Mouse (Mus musculus) mouse trophoblast stem cell (cell line): ENCODE data around the gene Hecw2.

Experiments used
- in situ Hi-C, 2 experiments: fragments of 300-500 bp; cut with MseI, MboI; formaldehyde crosslinking; loops; 2 replicates in 1 of 2; 3 replicates in 1 of 2; pipeline ENCODE4 v1.15.1; 2025

Hecw2 gene

DNA sequence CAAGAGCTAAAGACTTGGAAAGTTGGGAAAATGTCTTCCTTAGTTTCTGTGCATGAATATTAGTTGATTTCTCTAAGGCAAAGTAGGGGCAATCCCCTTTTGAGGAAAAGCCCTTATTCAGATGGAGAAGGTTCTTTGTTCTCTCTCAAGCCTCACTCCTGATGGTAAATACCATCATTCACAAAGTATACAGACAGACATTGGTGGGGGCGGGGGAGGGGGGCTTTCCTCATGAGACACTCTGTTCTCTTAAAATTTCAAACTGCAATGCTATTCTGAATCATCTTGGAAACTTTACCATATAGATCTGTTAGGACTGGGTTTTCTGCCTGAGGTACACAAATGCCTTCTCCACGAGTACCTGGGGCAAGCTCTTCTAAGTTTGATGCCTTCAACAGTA lies 355.6 kb downstream of the Hecw2 start:
- in situ Hi-C loops = no loop called here

DNA sequence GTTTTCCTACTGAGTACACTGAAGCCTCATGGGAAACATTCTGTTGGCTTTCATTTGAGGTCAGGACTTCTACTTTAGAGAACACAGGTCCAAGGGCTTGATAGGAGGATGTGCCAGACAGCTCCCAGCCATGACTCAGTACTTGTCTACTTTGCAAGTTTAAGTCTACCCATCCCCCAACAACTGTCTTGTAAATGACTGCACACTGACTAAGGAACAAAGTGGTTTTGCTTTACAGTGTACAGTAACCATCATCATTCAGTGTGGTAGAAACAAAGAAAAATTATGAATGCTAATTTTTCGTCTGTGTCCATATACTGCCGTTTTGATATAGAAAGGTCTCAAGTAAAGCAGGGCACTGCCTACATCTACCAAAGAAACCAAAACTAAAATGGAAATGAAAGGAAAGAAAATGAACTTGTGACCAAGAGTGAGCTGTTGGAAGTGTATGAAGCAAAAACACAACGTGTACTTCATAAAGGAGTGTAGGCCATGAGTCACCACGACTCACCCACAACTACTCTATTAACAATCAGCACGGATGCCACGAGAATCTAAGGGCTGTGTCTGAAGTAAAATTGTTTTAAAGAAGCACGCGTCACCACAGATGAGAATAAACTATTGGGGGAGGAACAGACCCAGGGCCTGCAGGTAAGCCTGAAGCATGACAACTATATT lies 356.6 kb downstream of the Hecw2 start:
- in situ Hi-C loops = no loop called here

DNA sequence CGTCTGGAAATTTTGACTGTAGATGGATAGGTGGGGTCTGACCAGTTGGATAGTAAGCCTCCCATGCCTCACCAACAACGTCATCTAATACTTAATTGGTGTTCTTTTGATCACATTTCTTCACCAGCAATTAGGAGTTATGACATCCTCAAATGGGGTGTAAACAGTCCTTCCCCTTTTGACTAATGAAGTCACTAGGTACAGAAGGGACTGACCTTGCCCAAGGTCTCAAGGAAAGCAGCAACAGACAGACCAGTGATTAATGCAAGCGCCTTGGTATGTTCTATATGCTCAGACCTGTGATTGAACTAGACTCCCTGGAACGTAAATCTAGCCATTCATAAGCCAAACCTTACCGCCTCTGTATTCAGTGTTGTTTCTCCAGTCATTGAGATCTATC lies 364.7 kb downstream of the Hecw2 start:
- in situ Hi-C loops = no loop called here

DNA sequence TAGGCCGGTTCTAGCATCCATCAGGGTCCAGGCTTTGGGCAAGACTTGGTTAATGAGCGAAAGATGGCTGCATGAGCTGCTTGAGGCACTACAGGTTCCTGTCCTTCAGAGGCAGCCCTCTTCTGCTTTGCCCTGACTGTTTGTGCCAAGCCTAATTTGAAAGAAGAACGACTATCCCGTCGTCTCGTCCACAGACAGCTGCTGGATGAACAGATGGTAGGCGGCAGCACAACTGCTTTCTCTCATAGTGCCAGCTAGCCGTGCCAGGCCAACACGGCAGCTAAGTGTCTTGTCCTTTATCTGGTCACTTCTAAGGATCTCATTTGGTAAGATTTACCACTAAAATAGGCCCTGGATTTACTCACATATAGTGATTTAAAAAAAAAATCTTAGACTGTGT lies 365.9 kb downstream of the Hecw2 start:
- in situ Hi-C loops = no loop called here

DNA sequence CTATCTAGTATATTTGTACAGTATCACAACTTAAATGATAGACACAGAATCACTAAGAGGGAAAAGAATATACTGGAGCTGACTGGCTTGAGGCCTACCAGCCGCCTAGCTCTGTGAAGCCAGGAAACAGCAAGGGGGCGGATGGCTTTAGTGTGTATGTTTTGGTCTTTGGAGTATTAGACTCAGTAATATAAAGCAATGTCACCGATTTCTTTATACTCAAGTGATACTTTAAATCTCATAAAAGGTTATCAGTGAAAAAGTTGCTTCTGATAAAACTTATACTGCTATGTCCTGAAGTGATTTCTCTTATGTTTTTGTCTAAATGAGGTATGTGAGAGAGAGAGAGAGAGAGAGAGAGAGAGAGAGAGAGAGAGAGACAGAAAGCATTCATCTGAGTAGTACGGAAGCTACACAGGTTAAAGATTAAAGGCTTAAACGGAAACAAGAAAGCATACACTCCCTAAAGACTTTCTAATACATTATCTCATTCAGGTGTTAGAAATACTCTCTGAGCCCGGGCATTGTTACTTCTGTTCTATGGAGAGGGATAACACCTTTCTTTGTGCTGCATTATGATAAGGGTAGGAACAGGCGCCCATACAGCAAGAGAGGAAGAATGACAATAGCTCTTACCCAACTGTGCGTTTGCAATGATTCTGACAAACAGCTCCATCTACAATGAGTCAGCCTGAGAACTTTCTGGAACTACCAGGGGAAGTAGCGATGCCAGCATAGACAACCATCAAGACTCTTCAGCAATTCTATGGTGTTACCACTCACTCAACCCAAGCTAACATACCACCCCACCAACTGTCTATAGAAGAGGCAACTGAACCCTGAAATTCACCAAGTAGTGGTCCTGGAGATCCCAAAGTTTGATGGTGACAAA lies 370.3 kb downstream of the Hecw2 start:
- in situ Hi-C loops = no loop called here

DNA sequence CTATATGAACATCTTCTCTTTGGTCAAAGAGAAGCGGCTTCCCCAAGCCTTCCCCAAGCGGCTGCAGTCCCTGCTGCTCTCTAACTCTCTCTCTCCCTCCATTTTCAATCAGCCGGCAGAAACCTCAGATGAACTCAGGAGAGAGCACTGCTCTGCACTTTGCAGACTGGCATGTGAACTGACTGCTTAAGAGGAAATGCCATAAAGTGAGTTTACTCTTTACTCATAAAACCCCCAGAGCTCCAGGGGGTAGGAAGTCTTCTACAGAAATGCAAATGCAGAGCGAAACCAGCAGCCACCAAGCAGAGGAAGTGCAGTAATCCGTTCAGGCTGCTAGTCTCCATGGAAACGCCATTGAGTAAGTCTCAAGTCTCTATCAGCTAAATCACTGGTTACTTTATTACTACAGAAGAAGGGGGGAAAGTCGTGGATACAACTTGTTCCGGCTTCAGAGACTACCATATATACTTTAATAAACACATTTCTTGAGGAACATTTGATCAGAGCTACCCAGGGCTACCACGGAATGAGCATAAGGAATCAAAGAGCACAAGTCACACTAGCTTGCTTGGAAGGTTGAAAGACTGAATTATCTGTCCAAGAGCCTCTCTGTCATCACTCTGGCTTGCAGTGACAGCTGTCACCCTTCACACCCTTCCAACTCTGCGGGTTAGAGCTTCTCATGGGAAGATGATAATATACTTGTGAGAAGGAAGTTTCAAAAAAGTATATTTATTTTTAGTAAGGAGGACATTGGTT lies 371.1 kb downstream of the Hecw2 start:
- in situ Hi-C loops = no loop called here

DNA sequence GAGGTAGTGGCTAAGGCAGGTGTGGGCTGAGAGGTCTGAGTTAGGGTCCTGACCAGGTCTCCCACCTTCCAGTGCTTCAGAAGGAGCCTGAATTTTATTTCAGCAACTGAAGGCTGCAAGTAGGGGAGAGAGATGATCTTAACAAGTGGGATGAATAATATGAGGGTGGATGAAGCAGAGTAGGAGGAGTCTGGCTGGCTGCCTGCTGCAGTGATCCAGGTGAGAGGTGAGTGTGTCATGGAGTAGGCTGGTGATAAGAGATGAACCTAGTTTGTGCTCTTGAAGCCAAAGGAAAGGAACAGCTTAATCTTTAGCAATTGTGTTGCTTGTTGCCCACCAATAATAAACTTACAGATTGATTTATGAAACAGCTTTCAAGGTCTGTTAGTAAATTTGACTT lies 373.0 kb downstream of the Hecw2 start:
- in situ Hi-C loops = no loop called here

DNA sequence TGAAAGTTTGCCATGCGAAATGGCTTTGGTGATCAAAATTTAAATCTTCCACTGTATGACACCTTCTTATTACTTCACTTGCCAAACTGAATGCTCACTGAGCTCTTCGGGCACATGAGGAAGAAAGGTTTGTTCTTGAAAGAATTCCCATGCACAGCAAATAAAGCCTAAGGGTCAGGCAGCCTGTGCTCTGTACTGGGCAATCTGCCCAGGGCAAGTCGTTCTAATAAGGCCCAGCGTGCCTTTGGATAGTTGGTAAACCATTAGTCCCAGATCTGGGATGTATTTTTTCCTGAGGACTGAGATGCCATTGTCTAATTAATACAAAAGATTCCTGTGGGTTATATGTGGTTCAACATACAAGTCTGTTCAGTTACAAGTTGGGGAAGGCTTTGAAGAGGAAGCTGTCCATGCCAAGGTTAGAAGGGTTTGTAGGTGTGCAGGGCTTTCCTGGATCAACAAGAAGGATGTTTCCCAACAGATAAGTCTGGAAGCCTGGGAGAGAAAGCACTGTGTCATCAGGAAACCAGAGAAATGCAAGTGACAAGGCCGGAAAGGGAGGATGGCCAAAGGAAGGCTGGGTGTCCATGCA lies 374.8 kb downstream of the Hecw2 start:
- in situ Hi-C loops = no loop called here

DNA sequence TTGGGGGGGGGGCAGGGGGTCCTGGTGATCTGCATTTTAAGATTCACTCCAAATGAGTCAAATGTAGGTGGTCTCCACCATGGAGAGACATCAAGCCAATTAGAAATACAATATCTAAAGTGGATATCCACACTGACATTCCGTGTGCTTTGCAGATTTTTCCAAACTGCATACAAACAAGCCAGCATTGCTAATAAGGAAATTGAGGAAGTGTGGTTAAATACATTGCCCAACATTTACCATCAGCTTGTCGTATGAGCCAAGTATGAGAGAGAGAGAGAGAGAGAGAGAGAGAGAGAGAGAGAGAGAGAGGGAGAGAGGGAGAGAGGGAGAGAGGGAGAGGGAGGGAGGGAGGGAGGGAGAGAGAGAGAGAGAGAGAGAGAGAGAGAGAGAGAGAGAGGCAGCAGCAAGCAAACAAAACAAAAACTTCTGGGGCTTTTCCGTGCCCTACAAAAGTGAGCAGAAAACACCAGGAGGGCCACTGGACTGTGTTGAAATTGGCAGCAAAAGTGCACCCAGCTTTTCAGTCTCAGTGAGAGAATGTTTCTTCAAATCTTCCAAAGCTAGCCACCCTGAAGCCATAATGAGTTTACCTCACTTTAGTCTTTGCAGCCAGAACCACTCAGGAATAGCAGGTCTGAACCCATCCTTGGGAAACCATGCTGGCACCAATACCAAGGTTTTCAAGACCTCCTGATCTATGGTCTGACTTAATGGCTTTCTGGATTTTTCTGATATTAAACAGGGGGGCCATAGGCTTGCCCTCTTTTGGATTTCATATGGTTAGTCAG lies 376.7 kb downstream of the Hecw2 start:
- in situ Hi-C loops = no loop called here

DNA sequence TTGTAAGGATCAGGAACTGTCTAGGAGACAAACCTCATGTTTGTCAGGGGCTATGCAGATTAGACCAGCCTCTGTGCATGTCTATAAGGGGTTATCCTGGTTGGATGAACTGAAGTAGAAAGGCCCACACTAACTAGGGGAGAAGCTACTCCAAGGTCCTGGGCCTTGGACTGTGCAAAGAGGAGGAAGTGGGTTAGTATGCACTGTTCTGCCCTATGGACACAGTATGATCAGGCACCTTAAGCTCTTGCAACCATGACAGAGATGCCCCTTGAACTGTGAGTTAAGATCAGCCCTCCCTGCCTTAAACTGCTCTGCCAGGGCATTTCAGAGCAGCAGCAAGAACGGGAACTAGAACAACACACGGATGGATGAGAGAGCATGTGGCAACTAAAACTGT lies 378.6 kb downstream of the Hecw2 start:
- in situ Hi-C loops = no loop called here

DNA sequence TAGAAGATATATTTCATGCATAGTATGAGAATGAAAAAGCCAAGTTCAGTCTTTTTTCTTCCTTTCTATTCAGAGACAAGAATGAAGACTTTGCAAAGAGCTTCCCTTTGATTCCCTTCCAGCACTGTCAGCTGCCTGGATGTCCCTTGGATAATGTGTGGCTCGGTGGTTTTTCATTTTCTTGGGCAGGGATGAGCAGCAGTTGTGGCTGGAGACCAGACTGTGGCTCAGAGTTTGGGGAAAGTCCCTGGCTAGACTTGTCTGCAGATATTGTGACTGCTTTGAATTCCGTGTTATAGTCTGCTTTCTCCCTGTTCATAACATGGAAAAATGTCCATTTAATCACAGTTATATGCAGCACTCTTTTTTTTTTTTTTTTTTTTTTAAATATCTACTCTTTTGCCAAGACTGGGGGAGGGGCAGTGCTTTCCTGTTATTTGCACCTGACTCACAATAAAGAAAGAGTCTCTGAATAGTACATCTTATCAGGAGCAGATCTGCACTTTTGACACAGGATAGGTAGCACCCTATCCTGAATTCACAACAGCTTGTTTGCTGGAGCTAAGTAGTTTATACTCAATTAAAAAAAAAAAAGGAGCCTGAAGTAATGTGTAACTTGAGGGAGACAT lies 380.8 kb downstream of the Hecw2 start:
- in situ Hi-C loops = no loop called here

DNA sequence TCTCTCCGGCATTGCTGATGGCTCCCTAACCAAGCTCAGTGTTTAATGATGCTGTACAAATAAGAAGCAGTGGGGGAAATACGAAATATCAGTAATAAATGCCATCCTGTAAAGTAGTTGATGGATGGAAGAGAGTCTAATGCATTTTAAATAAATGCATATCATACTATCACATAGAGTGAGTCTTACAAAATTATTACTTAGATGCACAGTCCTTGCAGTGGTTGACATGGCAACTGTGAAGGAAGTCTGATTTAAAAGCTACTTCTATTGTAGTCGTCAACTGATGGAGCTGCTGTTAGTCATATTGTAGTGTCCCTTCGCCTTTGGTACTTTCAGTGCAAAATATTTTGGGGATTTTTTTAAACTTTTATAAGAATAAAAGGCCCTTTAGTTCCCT lies 383.0 kb downstream of the Hecw2 start:
- in situ Hi-C loops = no loop called here

DNA sequence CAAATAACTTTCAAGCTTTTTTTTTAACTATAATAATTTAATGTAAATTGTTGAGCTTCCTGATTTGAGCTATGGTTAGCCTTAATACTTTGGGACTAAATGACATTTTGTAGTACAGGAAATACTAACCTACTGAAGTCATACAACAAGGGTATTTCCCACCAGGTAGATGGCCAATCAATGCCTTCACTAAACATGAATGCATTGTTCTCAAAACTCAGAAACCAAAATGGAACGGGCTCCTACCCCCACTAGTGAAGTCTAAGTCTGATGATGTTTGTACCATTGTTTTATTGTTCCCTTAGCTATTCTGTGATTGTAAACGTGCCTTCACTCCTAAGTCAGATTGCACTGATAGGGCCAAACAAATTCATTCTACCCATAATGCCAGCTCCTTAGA lies 386.7 kb downstream of the Hecw2 start:
- in situ Hi-C loops = no loop called here

DNA sequence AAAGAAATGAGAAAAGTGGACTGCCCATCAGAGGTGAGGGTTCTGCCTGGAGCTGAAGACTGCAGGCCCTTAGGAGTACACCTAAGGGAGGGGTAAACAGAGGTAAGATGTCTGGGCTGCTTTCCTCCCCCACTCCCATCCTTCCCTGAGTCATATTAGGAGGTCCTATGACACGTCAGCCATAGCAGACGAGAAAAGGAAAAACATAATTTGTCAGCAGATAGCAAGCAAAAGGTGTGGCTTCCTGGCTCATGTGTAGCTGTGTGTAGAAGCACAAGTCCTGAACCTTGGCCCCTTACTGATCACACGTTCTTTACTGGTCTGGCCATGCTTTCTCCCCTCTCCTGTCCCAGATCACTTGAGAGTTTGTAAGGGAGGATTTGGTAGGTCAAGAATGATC lies 397.2 kb downstream of the Hecw2 start:
- in situ Hi-C loops = no loop called here

DNA sequence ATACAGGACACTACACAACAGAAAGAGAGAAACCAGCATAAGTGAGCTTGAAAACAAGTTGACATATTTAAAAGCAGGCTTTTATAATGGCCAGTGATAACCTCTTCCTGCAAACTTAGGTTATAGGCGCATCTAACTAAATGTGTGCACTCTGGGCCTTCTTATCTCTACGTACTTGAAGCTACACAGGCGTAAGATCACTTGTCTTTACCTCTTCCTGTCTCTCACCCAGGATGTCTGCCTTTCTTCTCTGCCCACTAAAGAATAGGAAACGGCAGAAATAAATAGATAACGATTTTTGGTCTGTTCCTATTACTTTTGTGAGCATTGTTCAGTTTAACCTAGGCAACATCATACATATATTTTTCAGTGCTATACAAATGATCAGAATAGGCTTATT lies 397.9 kb downstream of the Hecw2 start:
- in situ Hi-C loops = no loop called here

DNA sequence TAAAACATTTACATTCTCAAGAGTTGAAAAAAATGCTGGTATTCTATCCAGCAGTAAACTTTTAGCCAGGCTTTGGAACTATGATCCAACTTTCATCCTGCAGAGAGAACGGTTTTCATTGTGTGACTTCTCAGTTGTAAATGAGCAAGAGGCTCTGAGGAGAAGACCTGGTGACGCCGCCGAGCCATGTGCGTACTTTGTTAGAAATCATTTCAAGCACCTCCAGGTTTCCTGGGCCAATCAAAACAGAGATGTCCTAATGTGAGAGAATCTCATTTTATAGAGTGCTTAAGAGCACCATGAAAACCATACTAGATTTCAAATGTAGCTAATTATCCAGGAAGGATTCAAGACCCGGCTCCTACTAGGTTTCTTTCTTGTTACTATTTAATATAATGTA lies 398.7 kb downstream of the Hecw2 start:
- in situ Hi-C loops = no loop called here

DNA sequence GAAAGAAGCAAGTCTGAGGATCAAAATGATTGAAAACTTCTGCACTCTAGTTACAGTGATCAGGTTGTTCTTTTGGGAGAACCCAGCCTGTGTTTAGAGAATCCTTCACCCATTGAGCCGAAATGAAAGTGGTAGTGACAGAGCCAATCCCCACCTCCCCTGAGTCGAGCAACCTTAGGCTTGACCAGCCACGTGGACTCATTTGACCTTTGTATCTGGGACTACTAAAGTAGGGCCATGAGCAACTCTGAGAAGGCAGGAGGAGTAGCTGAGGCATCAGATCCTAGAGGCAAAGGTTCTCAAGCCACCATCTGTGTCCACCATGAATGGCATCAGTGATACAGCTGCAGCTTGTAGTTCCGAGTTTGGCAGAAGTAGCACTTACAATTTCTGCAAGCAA lies 399.4 kb downstream of the Hecw2 start:
- in situ Hi-C loops = no loop called here

DNA sequence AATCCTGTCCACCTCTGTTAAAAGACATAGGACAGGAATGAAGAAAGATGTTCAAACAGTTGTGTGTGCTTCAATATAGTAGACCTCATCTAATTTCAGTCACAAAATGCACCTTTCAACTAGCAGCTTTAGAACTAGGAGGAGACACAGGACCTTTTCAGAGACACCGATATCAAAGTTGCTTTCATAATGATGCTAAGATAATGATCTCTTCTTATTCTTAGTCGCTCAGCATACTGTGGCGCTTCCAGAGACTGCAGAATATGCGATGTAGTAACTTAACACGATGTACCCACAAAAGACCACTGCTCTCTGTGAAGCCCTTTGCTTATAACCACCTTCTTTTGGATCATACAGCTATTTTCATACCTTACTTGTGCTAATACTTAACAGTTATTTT lies 399.9 kb downstream of the Hecw2 start:
- in situ Hi-C loops = no loop called here

DNA sequence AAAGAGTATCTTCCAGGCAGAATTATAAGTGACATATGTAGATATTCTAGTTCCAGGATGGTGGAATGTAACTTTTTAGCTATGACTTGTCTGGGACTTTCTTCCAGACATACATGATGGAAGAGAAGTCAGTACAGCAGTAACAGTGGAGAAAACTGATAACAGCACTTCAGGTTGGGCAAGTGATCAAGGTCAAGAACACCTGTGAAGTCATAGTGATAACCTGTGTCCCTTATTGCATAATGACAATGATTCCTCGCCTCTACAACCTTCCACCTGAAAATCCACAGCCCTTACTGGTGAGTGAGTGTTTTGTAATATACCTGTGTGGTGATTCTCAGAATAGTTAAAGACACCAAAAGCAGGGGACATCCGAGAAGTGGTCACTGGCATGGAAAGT lies 400.7 kb downstream of the Hecw2 start:
- in situ Hi-C loops = no loop called here

DNA sequence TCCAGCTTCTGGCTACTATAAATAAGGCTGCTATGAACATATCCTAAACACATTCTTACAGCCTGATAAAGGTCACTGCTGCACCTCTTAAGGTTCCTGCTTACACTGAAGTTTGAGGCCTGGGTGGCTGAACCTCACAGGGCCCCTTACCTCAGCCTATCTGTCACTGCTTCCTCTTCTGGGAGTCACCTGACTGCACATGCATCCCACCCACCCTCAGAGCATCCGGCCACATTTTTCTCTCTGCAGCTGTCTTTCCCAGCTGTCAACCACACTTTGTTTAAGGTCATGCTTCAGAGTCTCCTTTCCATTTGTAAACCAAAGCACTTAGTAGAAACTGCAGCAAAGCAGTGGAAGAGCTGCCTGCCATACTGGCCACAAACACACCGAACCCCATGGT lies 403.6 kb downstream of the Hecw2 start:
- in situ Hi-C loops = no loop called here
